Mouse (Mus musculus): ENCODE results near the gene Cldn4. TPM values are rescaled to one million over a fixed set of nuclear protein-coding genes. Genes with fewer than 3 reads are reported as not detected.

Cldn4 gene
- polyA plus RNA-seq, 1 experiment from 2014 or later: not detected

Other genes with a start within 250 kb of the Cldn4 start
- gene Eln, start 199.6 kb downstream of the Cldn4 start, polyA plus RNA-seq (2015; fragmentation: Nextera tagmentation; extraction: Ambion mirVana): 8.3 and 10.9 TPM in 2 replicates
- gene Tmem270, start 40.2 kb downstream of the Cldn4 start, polyA plus RNA-seq (2015; fragmentation: Nextera tagmentation; extraction: Ambion mirVana): not detected in 2 replicates
- gene Cldn13, start 31.4 kb downstream of the Cldn4 start, polyA plus RNA-seq (2015; fragmentation: Nextera tagmentation; extraction: Ambion mirVana): not detected in 2 replicates
- 8.4 and 10.6 TPM in 2 replicates for gene Mettl27, start 14.6 kb downstream of the Cldn4 start, polyA plus RNA-seq (2015; fragmentation: Nextera tagmentation; extraction: Ambion mirVana)
- gene Cldn3, start 39.3 kb upstream of the Cldn4 start, polyA plus RNA-seq (2015; fragmentation: Nextera tagmentation; extraction: Ambion mirVana): 13.0 and 13.6 TPM in 2 replicates
- 70.6 and 78.0 TPM in 2 replicates for gene Abhd11, start 62.2 kb upstream of the Cldn4 start, polyA plus RNA-seq (2015; fragmentation: Nextera tagmentation; extraction: Ambion mirVana)
- gene Stx1a, start 76.5 kb upstream of the Cldn4 start, polyA plus RNA-seq (2015; fragmentation: Nextera tagmentation; extraction: Ambion mirVana): 81.6 and 110 TPM in 2 replicates
- 35.2 and 40.4 TPM in 2 replicates for gene Dnajc30, start 117.3 kb upstream of the Cldn4 start, polyA plus RNA-seq (2015; fragmentation: Nextera tagmentation; extraction: Ambion mirVana)
- gene Bud23, start 118.0 kb upstream of the Cldn4 start, polyA plus RNA-seq (2015; fragmentation: Nextera tagmentation; extraction: Ambion mirVana): 81.9 and 96.3 TPM in 2 replicates
- 27.2 and 27.7 TPM in 2 replicates for gene Vps37d, start 131.3 kb upstream of the Cldn4 start, polyA plus RNA-seq (2015; fragmentation: Nextera tagmentation; extraction: Ambion mirVana)
- gene Mlxipl, start 143.0 kb upstream of the Cldn4 start, polyA plus RNA-seq (2015; fragmentation: Nextera tagmentation; extraction: Ambion mirVana): 0.68 and 0.76 TPM in 2 replicates
- 19.2 and 22.0 TPM in 2 replicates for gene Tbl2, start 202.7 kb upstream of the Cldn4 start, polyA plus RNA-seq (2015; fragmentation: Nextera tagmentation; extraction: Ambion mirVana)
- gene Bcl7b, start 221.3 kb upstream of the Cldn4 start, polyA plus RNA-seq (2015; fragmentation: Nextera tagmentation; extraction: Ambion mirVana): 49.7 and 53.9 TPM in 2 replicates
- 34.4 and 39.4 TPM in 2 replicates for gene Baz1b, start 240.3 kb upstream of the Cldn4 start, polyA plus RNA-seq (2015; fragmentation: Nextera tagmentation; extraction: Ambion mirVana)